Mouse (Mus musculus) myocyte (in vitro differentiated cells): ENCODE results near the gene Cobll1.

Experiments used
- E2F4 ChIP-seq: IDR thresholded peaks from one replicate; pipeline ENCODE4 v1.6.1; 2011; ENCODE audit warnings: mild to moderate bottlenecking, control low read depth, moderate library complexity; ENCODE audit not compliant: insufficient read depth
- POLR2A ChIP-seq: IDR thresholded peaks from one replicate; pipeline ENCODE4 v1.6.1; 2011; ENCODE audit warnings: low read depth, mild to moderate bottlenecking, control low read depth, moderate library complexity; ENCODE audit not compliant: insufficient read length
- POLR2AphosphoS2 ChIP-seq: IDR thresholded peaks from one replicate; pipeline ENCODE4 v1.6.1; 2011; ENCODE audit warnings: low read depth, control low read depth; ENCODE audit not compliant: insufficient read length
- USF1 ChIP-seq: IDR thresholded peaks from one replicate; pipeline ENCODE4 v1.6.1; 2011; ENCODE audit warnings: low read depth, mild to moderate bottlenecking, control low read depth, moderate library complexity

DNA sequence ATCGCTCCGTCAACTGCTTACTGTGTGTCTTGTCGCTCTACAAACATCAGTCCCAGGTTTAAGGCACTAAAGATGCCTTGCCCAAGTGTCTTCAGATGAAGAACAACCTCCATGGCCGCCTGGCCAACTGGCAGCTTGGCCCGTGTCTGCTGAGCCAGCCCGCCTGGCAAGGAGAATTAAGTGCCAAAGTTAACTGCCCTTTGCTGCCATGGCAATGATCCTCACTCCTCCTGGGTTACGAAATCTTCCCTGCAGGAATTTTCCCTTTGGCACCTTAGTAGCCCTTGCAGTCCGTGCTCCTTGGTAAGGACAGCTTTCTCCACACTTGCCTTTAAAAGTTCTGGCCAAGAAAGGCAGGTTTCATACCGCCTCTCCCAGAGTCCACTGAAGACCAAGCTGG, 20.9 kb downstream of the Cobll1 start:
- TF ChIP-seq POLR2A (no peak), POLR2AphosphoS2 (no peak), USF1 (no peak), E2F4 (no peak)
